Mouse (Mus musculus): Measurements from ENCODE around the gene Tmem202. TPM values are rescaled to one million over a fixed set of nuclear protein-coding genes. Genes with fewer than 3 reads are reported as not detected.

Gene Tmem202
- total RNA-seq, 2 experiments from 2014 or later: 0.59 to 1.4 TPM

DNA sequence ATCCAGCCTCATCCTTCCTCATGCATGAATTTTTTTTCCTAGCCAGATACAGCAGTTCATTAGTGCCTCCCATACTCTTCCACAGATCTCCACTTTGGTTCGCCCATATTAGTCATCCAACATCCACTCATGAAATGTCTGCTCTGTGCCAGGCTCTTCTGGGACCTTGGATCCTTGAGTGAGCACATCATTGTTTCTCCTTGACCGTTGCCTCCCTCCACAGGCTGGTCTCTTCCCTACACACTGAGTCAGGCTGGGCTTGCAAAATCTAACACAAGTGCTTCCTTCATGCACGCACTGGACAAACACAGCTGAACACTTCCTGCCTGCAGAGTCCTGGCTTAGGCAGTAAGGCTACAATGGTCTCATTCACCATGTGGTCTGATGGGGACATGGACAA is 2.0 kb downstream of the Tmem202 start:
- ATAC-seq (ENCODE audit: poor library complexity, severe bottlenecking): peak; percentile 36

- peak; percentile 57 for ATAC-seq (ENCODE audit: poor library complexity, severe bottlenecking)
Observed at GRCm38 (mm10) chr9:59533889-59534288, 5.8 kb downstream of the Tmem202 start.

- ATAC-seq (ENCODE audit: poor library complexity, severe bottlenecking): no peak
Observed at GRCm38 (mm10) chr9:59533422-59533821, 6.2 kb downstream of the Tmem202 start.

- no peak for ATAC-seq (ENCODE audit: poor library complexity, severe bottlenecking)
Observed at GRCm38 (mm10) chr9:59531645-59532044, 8.0 kb downstream of the Tmem202 start.

GRCm38 (mm10) chr9:59528274-59528673 is 11.4 kb downstream of the Tmem202 start:
- peak; percentile 70 for ATAC-seq (ENCODE audit: poor library complexity, severe bottlenecking)

DNA sequence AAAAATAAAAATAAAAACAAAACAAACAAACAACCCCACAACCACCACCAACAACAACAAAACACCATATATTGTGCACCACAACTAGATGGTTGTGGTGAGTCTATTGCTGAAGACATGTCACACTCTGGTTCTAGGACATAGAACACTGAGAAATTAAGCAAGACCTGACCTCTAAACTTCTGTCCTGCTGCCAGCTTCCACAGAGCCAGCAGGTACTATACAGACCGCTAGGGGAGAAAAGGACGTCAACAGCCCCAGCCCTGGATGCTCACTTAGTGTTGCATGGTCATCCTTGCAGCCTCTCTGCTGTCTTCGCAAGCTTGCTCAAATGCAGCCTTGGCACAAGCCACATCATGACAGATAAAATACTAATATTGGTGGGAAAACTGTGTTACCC is 12.1 kb downstream of the Tmem202 start:
- peak; percentile 51 for ATAC-seq (ENCODE audit: poor library complexity, severe bottlenecking)

DNA sequence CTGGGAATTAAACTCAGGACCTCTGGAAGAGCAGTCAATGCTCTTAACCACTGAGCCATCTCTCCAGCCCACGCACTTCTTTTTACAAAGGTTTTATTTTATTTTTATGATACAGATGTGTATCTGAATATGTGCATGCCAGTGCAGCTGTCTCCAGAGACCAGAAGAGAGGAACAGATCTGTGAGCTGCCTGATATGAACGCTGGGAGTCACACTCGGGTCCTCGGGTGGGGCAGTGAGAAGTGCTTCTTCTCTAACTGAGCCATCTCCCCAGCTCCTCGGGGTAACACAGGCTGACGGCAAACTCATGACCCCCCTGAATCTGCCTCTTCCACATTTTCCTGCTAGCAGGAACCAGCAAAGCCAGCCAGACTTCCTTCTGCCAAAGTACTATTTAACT is 12.9 kb downstream of the Tmem202 start:
- no peak for ATAC-seq (ENCODE audit: poor library complexity, severe bottlenecking)

DNA sequence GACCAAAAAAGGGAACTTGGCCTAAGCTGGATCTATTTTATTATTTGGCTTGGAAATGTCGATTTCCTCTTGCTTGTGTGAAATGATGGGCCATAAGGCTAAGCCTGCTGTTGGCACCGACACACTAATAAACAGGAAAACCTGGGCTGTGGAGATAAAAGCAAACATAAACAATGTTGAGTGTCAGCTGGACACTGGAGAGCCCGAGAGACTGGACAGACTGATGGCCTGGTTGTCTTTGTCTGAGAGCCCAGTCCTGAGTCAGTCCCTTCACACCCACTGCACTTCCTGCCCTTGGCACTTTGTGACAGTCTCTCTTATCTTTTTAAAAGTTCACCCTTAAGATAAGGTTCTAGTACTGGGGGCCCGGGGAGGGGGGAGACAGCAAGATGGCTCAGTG is 16.7 kb downstream of the Tmem202 start:
- ATAC-seq (ENCODE audit: poor library complexity, severe bottlenecking): no peak

- ATAC-seq (ENCODE audit: poor library complexity, severe bottlenecking): no peak
Observed at GRCm38 (mm10) chr9:59519396-59519795, 20.3 kb downstream of the Tmem202 start.

- ATAC-seq (ENCODE audit: poor library complexity, severe bottlenecking): no peak
Observed at GRCm38 (mm10) chr9:59518976-59519375, 20.7 kb downstream of the Tmem202 start.

- ATAC-seq (ENCODE audit: poor library complexity, severe bottlenecking): 0 out of 2 replicates have a peak, but pooled peaks have one; percentile 33
Observed at GRCm38 (mm10) chr9:59517127-59517526, 22.5 kb downstream of the Tmem202 start.

DNA sequence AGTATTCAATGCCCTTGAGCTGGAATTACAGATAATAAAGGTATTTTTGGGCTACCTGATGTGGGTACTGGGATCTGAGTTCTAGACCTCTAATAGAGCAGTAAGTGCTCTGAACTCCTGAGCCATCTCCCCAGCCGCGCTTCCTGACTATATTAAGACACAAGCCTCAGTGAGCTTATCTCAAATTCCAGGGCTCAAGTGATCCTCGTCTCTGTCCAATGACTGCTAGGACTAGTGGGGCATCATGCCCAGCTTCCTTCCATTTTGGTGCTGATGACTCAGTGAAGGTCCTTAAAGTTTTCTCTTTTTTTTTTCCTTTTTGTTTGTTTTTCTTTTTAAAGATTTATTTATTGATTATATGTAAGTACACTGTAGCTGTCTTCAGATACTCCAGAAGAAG is 24.6 kb downstream of the Tmem202 start:
- no peak for ATAC-seq (ENCODE audit: poor library complexity, severe bottlenecking)

GRCm38 (mm10) chr9:59512381-59512780 is 27.3 kb downstream of the Tmem202 start:
- ATAC-seq (ENCODE audit: poor library complexity, severe bottlenecking): no peak

DNA sequence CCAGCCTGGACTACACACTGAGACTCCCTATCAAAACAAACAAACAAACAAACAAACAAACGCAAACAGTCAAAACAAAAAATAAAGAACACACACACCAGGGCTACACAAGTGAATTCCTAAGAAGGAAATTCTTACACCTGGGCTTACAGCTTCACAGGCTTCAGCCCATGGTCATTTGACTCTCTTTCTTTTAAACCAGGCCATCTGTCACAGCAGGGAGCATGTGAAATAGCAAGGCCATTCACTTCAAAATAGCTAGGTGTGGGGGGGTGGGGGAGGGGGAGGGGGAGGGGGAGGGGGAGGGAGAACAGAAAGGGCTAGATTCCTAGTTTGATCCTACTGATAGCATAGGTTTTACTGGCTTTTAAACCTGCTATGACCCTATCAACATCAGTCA is 31.5 kb downstream of the Tmem202 start:
- ATAC-seq (ENCODE audit: poor library complexity, severe bottlenecking): no peak

- no peak for ATAC-seq (ENCODE audit: poor library complexity, severe bottlenecking)
Observed at GRCm38 (mm10) chr9:59487331-59487730, 52.3 kb downstream of the Tmem202 start.

DNA sequence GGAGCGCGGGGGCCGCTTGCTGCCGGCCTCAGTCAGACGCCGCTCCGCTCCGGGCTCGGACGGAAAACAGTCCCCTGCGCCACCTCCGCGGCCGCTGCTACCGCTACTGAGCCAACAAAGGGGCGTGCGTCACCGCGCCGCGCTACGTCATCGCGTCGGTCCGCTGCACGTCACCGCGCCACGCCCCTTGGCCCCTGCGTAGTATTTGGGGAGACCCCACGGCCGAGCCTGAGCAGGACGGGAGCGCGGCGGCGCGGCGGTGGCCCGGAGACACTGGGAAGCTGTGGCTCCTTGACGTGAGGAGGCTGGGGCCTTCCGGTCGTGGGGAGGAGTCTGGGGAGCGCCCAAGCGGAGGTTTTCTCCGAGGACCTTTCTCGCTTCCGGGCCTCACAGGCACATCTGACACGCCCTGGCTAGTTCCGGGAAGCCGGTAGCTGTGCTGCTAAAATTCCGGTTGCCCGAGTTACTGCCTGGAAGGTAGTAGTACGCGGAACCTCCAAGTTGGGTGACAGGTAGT is 53.0 kb downstream of the Tmem202 start, which contains the start of gene Arih1:
Gene Arih1, minus strand, starts transcription at position 70 of the 517 bp plus-strand sequence.
- ATAC-seq (ENCODE audit: poor library complexity, severe bottlenecking): peak; percentile 89

DNA sequence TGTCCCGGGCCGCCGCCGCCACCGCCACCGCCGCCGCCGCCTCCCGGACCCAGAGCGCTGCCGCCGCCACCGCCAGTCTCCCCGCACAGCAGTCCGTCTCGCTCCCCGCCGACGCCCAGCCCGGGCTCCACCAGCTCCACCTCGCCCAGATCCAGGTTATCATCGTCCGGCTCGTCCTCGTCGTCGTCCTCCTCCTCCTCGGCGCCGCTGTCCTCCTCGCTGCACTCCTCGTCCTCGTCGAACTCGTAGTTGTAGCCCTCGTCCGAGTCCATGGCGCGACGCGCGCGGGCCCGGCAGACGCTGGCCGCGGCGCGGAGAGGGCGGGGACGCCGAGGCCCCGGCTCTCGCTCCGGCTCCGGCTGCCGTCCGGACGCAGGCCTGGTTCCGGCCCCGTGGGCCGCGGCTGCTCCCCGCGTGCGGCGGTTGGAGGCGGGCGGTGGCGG is 53.5 kb downstream of the Tmem202 start:
- peak; percentile 8 for ATAC-seq (ENCODE audit: poor library complexity, severe bottlenecking)

DNA sequence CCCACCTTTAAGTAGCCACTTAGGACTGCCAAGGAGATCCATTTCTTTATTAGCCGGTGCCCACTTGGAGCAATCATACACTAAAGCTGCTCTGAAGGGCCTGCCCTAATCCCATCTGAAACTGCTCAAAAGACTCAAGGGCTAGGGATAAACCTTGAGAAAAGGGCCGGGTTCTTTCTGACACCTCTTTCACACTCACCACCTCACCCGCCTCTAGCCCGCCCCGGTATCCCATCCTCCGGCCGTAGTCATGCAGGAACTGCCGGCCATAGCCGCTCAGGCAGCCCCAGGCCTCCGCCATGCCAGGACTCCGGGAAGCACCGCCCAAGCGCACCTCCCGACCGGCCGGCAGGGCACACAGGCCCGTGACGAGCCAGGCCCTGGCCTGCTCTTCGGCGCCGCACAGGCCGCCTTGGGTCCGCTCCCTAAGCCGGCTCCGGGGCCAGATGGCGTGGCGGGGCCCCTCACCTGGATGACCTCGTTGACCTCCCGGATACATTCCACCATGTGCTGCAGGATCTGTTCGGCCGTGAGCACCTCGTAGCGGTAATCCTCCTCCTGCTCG is 54.1 kb downstream of the Tmem202 start:
- ATAC-seq (ENCODE audit: poor library complexity, severe bottlenecking): peak; percentile 50

- ATAC-seq (ENCODE audit: poor library complexity, severe bottlenecking): no peak
Observed at GRCm38 (mm10) chr9:59484760-59485159, 54.9 kb downstream of the Tmem202 start.

DNA sequence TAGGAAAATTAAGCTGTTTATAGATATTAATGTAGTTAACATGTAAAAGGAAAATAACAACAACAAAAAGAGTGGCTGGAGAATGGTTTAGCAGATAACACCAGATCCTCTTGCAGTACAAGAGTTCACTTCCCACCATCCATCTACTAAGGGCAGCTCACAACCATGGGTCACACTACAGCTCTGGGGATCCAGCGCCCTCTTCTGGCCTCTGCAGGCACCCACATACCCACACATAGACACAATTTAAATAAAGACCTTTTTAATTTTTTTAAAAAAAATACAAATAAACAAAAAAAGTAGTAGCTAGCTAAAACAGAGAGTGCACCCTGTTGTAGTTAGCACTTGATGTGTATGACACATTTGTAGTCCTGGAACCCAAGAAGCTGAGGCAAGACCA is 57.2 kb downstream of the Tmem202 start:
- ATAC-seq (ENCODE audit: poor library complexity, severe bottlenecking): peak; percentile 23; the same call in 1 of the 2 replicates

DNA sequence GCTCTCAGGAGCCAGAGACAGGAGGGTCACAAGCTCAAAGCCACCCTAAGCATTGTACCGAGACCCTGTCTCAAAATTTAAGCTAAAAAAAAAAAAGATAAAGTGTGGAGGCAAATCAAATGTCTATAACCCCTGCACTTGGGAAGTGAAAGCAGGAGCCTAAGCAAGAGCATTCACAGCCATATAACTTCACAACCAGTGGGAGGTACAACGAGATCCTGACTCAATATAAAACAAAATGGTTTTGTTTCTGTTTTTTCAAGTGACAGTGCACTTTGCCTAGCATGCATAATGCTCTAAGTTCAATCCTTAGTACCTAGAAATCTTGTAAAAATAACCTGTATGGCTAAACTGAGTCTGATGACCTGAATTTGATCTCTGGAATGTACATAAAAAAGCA is 63.0 kb downstream of the Tmem202 start:
- ATAC-seq (ENCODE audit: poor library complexity, severe bottlenecking): peak; percentile 68

- no peak for ATAC-seq (ENCODE audit: poor library complexity, severe bottlenecking)
Observed at GRCm38 (mm10) chr9:59474838-59475237, 64.8 kb downstream of the Tmem202 start.

- ATAC-seq (ENCODE audit: poor library complexity, severe bottlenecking): no peak
Observed at GRCm38 (mm10) chr9:59473171-59473570, 66.5 kb downstream of the Tmem202 start.
